Mouse (Mus musculus): ENCODE measurements around the gene Ephb4. TPM values are rescaled to one million over a fixed set of nuclear protein-coding genes. Genes with fewer than 3 reads are reported as not detected.

Ephb4 gene
- total RNA-seq, 2 experiments from 2014 or later = 0.16 TPM; not detected in 1

Other genes starting within 250 kb of the Ephb4 start
- gene Trim56, start 233.9 kb upstream of the Ephb4 start, total RNA-seq (2015) = 12.4 and 13.5 TPM in 2 replicates
- gene Trim56, start 233.9 kb upstream of the Ephb4 start, total RNA-seq (2017) = 28.7 and 32.4 TPM in 2 replicates
- not detected in 2 replicates for gene Muc3, start 200.8 kb upstream of the Ephb4 start, total RNA-seq (2015)
- not detected in 2 replicates for gene Muc3, start 200.8 kb upstream of the Ephb4 start, total RNA-seq (2017)
- gene Muc3a, start 137.7 kb upstream of the Ephb4 start, total RNA-seq (2015) = 0.87 and 1.4 TPM in 2 replicates
- gene Muc3a, start 137.7 kb upstream of the Ephb4 start, total RNA-seq (2017) = 0.08 and 0.29 TPM in 2 replicates
- gene Ache, start 62.6 kb upstream of the Ephb4 start, total RNA-seq (2015) = 0.09 and 0.50 TPM in 2 replicates
- 0.07 and 0.08 TPM in 2 replicates for gene Ache, start 62.6 kb upstream of the Ephb4 start, total RNA-seq (2017)
- gene Ufsp1, start 55.5 kb upstream of the Ephb4 start, total RNA-seq (2015) = 0.18 and 1.4 TPM in 2 replicates
- gene Ufsp1, start 55.5 kb upstream of the Ephb4 start, total RNA-seq (2017) = 0.24 and 0.59 TPM in 2 replicates
- gene Srrt, start 42.4 kb upstream of the Ephb4 start, total RNA-seq (2015) = 71.9 and 97.1 TPM in 2 replicates
- gene Srrt, start 42.4 kb upstream of the Ephb4 start, total RNA-seq (2017) = 158 and 222 TPM in 2 replicates
- gene Trip6, start 35.7 kb upstream of the Ephb4 start, total RNA-seq (2015) = 4.1 and 4.2 TPM in 2 replicates
- gene Trip6, start 35.7 kb upstream of the Ephb4 start, total RNA-seq (2017) = 2.1 and 2.9 TPM in 2 replicates
- 12.8 and 13.4 TPM in 2 replicates for gene Slc12a9, start 16.5 kb upstream of the Ephb4 start, total RNA-seq (2015)
- gene Slc12a9, start 16.5 kb upstream of the Ephb4 start, total RNA-seq (2017) = 20.9 and 21.6 TPM in 2 replicates
- gene Zan, start 127.0 kb downstream of the Ephb4 start, total RNA-seq (2015) = 0.04 TPM in 1 of 2 replicates, not detected in the other
- not detected in 2 replicates for gene Zan, start 127.0 kb downstream of the Ephb4 start, total RNA-seq (2017)
- gene Pop7, start 152.4 kb downstream of the Ephb4 start, total RNA-seq (2015) = 20.4 and 27.5 TPM in 2 replicates
- 11.9 and 14.9 TPM in 2 replicates for gene Pop7, start 152.4 kb downstream of the Ephb4 start, total RNA-seq (2017)
- 8.3 and 8.5 TPM in 2 replicates for gene Gigyf1, start 168.4 kb downstream of the Ephb4 start, total RNA-seq (2015)
- 5.6 and 5.9 TPM in 2 replicates for gene Gigyf1, start 168.4 kb downstream of the Ephb4 start, total RNA-seq (2017)
- not detected in 2 replicates for gene Epo, start 183.1 kb downstream of the Ephb4 start, total RNA-seq (2015)
- gene Epo, start 183.1 kb downstream of the Ephb4 start, total RNA-seq (2017) = not detected in 2 replicates
- gene Gnb2, start 183.4 kb downstream of the Ephb4 start, total RNA-seq (2015) = 393 and 449 TPM in 2 replicates
- 377 and 389 TPM in 2 replicates for gene Gnb2, start 183.4 kb downstream of the Ephb4 start, total RNA-seq (2017)
- gene Actl6b, start 203.4 kb downstream of the Ephb4 start, total RNA-seq (2015) = not detected in 2 replicates
- gene Actl6b, start 203.4 kb downstream of the Ephb4 start, total RNA-seq (2017) = not detected in 2 replicates
- gene Tfr2, start 219.7 kb downstream of the Ephb4 start, total RNA-seq (2015) = 0.89 and 1.0 TPM in 2 replicates
- 1.3 and 2.5 TPM in 2 replicates for gene Tfr2, start 219.7 kb downstream of the Ephb4 start, total RNA-seq (2017)